Mouse (Mus musculus): ENCODE results near the gene Blm.

Gene Blm

DNA sequence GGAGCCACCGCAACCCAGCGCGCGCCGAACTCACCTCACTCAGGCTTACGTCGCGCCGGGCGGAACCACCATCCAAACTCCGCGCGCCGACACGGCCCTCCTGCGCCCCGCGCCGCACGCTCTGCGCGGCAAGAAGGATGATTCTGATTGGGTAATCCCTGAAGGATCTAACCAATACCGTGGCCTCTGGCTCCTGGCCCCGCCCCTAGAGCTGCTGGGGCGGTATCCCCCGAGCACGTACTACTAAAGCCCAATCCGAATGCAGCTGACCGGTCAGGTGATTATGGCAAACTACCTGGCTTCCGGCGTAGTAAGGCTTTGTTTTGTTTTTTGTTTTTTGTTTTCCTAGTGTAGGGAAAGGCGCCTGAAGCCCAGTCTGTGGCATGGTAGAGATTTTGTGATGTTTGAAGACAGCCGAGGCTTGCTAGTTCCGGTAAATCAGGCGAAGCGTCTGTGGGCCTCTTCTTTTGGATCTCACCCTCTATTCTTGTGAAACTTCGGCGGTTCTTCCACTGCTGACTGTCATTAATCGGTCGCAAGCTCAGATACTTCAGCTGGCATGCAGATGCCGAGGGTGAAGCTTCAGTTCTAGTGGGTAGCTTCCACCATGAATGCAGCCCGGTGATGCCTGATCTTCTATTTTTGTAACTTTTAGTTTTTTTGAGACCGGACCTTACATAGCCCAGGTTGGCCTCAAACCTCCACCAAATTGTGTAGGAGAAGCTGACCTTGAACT is at the start of gene Blm:
Blm (minus strand) TSS at position 111 of the 736 bp plus-strand sequence.
- DNase-seq (ENCODE audit: low spot score in 2 of 2), result peak; percentile 93 to 96

- no peak for DNase-seq (ENCODE audit: low spot score in 2 of 2)
Observed at GRCm38 (mm10) chr7:80583981-80584380, 49.1 kb upstream of the Blm start.

DNA sequence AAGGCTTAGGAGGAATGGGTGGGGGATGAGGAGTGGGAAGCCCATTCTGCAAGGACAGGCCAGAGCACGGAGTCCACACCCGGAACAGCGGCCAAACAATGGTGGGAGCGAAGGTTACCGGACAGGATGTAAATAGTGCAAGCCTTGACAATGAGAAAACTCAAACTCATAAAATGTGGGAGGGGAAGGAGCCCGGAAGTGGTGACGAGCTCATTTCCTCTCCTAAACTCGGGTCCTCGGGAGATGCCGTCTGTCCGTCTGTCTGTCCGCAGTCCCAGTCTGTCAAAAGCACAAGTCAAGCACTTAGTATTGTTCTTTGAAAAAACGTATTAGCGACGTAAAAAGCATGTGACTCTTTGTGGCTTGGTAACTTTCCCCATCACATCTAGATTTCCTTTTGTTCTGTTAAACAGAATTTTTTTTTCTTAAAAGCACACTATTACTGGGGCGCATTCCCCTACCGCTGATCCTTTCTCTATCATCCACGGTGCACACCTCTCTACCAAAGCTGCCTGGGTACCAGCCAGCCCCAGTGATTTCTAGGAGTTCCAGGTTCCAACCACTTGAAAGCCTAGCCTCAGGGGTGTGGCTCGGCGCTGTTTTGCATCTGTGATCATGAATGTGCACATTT is 48.0 kb upstream of the Blm start:
- DNase-seq (ENCODE audit: low spot score in 2 of 2), result no peak

DNA sequence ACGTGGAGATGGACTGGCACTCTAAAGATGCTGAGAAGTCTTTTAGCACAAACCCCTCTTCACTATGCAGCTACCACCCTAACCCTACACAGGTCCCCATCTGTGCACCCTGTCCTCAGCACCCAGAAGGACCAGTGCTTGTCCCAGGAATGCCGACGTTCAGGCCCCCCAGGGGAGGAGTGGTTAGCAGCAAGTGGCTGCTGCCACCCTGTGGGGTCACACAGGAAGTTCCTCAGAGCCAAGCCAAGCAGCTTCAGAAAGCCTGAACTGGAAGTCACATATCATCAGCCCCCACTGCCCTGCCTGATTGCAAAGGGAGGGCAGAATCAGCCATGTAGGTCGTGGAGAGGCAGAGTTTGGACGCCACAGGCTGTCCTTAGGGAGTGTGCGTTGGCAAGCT is 45.4 kb upstream of the Blm start:
- no peak for DNase-seq (ENCODE audit: low spot score in 2 of 2)

- no peak for DNase-seq (ENCODE audit: low spot score in 2 of 2)
Observed at GRCm38 (mm10) chr7:80577417-80577980, 42.6 kb upstream of the Blm start.

- DNase-seq (ENCODE audit: low spot score in 2 of 2), result no peak
Observed at GRCm38 (mm10) chr7:80576626-80577025, 41.7 kb upstream of the Blm start.

DNA sequence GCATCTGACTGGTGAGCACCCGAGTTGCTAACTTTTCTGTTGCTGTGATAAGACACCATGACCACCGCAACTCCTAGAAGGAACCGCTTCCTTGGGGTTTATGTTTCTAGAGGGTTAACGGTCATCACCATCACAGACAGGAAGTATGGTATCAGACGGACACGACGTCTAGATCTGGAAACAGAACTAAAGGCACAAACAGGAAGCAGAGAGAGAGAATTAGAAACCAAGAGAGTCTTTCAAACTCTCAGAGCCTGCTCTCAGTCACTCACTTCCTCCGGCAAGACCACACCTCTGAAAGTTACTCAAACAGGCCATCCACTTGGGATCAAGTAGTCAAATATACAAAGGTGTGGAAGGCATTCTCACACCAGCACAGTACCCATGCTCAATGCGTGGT is 40.8 kb upstream of the Blm start:
- DNase-seq (ENCODE audit: low spot score in 2 of 2), result no peak

GRCm38 (mm10) chr7:80573076-80573475 is 38.2 kb upstream of the Blm start:
- no peak for DNase-seq (ENCODE audit: low spot score in 2 of 2)

- DNase-seq (ENCODE audit: low spot score in 2 of 2), result no peak
Observed at GRCm38 (mm10) chr7:80567982-80568381, 33.1 kb upstream of the Blm start.

DNA sequence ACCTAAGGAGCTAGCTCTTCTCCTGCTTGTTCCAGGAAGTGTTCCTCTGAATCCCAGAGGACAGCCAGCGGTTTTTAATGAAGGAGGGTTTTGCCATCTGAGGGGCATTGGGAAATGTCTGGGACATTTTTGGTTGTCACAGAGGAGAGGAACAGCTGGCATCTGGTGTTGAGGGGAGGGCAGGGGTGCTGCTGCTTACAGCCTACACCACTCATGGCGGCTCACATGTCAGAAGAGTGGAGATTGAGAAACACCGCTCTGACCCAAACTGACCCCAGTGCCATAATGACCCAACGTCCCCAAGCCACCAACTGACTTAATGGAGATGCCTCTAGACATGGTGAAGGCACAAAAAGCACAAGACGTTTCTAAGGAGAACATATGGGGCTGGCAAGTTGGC is 27.0 kb upstream of the Blm start:
- DNase-seq (ENCODE audit: low spot score in 2 of 2), result no peak

- DNase-seq (ENCODE audit: low spot score in 2 of 2), result no peak
Observed at GRCm38 (mm10) chr7:80561271-80561670, 26.4 kb upstream of the Blm start.

- peak in 1 of 2 experiments; percentile 43 for DNase-seq (ENCODE audit: low spot score in 2 of 2)
Observed at GRCm38 (mm10) chr7:80558572-80558971, 23.7 kb upstream of the Blm start.

DNA sequence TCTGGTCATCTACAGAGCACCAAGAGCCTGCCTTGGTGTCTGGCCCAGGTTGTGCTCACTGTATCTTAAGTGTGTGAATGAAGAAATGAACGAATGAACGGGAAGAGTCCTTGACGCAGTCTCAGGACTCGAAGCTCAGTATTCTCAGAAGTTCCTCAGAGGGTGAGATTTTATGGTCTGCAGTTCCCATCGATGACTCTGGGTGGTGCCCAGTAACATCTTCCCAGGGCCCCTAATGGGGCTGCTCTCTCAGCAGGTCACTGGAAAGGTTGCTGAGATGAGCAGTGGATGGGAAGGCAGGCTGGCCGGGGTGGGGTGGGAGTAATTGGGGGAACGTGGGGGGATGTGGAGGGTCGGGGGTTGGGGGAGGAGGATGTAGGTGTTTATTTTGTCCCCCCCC is 23.2 kb upstream of the Blm start:
- DNase-seq (ENCODE audit: low spot score in 2 of 2), result no peak

DNA sequence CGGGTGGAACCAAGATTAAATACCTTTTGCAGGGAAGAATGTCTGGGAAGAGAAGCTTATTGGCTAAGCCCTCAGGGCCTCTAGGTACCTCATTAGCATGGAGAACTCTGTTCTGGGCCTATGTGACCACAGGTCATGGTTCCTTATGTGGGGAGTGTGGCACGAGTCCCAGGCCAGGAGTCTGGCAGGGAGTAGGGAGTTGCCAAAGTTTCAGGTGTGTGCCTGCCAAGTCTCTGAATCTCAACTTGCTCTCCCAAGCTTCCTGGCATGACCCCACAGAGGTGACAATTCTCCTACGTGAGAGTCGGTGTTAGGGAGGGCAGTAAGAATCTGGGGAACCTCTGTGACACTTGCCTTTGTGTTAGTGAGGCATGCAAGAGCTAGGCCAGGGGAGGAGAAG is 22.2 kb upstream of the Blm start:
- no peak for DNase-seq (ENCODE audit: low spot score in 2 of 2)

GRCm38 (mm10) chr7:80556166-80556565 is 21.2 kb upstream of the Blm start:
- peak in 1 of 2 experiments; percentile 29 for DNase-seq (ENCODE audit: low spot score in 2 of 2)

DNA sequence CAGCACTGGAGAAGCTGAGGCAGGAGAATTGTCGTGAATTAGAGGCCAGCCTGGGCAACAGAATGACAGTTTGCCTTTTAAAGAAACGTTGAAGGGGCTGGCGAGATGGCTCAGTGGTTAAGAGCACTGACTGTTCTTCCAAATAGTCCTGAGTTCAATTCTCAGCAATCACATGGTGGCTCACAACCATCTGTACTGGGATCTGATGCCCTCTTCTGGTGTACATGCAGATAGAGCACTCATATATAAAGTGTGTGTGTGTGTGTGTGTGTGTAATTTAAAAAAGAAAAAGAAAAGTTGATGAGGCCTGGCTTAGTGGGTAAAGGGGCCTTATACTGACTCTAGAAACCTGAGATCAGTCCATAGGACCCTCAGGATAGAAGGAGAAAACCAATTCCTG is 20.2 kb upstream of the Blm start:
- no peak for DNase-seq (ENCODE audit: low spot score in 2 of 2)

- peak in 1 of 2 experiments; percentile 32 for DNase-seq (ENCODE audit: low spot score in 2 of 2)
Observed at GRCm38 (mm10) chr7:80554180-80555021, 19.5 kb upstream of the Blm start.

GRCm38 (mm10) chr7:80548513-80549260 is 13.8 kb upstream of the Blm start:
- no peak for DNase-seq (ENCODE audit: low spot score in 2 of 2)

DNA sequence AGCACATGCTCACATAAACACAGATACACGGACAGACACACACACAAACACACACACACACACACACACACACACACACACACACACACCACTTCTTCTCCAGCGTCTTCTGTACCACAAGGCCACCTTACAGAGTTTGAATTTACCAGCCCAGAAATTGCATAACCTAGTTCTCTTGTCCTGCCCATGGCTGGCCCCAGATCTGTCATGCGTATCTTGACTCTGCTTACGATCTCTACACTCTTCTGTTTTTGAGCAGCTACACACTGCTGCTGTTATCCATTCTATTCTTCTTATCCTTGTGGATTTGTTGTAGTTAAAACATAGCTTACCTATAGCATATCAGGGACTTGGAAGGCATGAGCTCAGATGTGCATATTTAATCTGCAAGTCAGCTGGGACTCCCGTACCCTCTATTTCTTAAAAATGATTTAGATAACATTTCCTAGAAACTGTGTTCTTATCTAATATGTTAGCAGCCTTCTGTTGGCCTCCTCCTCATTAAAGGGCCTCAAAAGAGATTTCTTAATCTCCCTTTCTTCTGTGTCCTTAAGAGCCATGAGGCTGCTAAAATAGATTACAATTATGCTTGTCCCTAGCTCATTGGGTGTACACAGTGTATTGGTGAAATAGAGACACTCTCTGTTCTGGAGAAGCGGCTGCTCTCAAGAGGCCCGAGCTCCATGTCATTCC is 7.4 kb upstream of the Blm start:
- DNase-seq (ENCODE audit: low spot score in 2 of 2), result no peak

DNA sequence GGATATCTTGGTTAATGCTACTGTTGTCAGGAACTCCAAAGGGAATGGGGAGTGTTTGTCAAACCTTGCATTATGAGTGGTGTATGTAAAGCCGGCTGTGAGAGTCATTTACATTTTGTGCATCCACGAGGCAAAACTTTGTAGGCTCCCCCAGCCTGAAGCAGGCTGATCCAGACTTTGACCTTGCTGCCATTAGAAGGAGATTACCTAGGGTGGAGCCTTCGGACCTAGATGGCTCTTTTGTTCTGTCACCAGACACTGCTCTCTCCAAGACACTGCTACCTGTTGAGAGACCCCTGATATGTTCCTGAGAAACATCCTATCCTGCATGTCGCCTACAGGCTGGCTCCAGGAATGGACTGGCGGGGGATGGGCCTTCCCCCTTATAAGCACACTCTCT is 4.7 kb upstream of the Blm start:
- no peak for DNase-seq (ENCODE audit: low spot score in 2 of 2)
